47 mouse cellular contexts compared by ENCODE assay signal in genomic region chr1:20684403-20684802, GRCm38 (mm10). TPM values are rescaled to one million over a fixed set of nuclear protein-coding genes. Genes with fewer than 3 reads are reported as not detected.
"Had no signal": no experiment of that assay in that cellular context is flagged by ENCODE, and none has a peak within 500 bp of the region (broad histone marks: within the 10 kb centered on the region; RNA-seq: fewer than 3 reads in every experiment).

No protein-coding gene starts in this region.

- H3K27me3 ChIP-seq: limb, embryonic 12.5 days; limb, embryonic 13.5 days; limb, embryonic 15.5 days; liver, embryonic 12.5 days; liver, embryonic 13.5 days; liver, embryonic 15.5 days; lung, embryonic 15.5 days; megakaryocyte, embryonic 14.5 days; midbrain, embryonic 12.5 days; midbrain, embryonic 13.5 days; midbrain, embryonic 15.5 days; neural tube, embryonic 12.5 days had no signal

- DNase-seq: left cerebral cortex, postnatal 4 days; liver; liver, embryonic 13.5 days; liver, postnatal 0 days; lung, adult 18-20 months; lung, adult 2 months; lung, embryonic 14.5 days; lung, postnatal 10 days; lung, postnatal 14 days; lung, postnatal 36 days; lung, postnatal 4 days; midbrain, embryonic 14.5 days had no signal

- H3K36me3 ChIP-seq: limb, embryonic 10.5 days; limb, embryonic 12.5 days; limb, embryonic 13.5 days; limb, embryonic 15.5 days; liver, embryonic 12.5 days; liver, embryonic 13.5 days; liver, embryonic 15.5 days; lung, embryonic 15.5 days; midbrain, embryonic 10.5 days; midbrain, embryonic 12.5 days; midbrain, embryonic 13.5 days; midbrain, embryonic 15.5 days; neural tube, embryonic 12.5 days had no signal

- H3K4me3 ChIP-seq: limb, embryonic 10.5 days; limb, embryonic 12.5 days; limb, embryonic 13.5 days; limb, embryonic 15.5 days; liver, embryonic 12.5 days; liver, embryonic 13.5 days; liver, embryonic 15.5 days; lung, embryonic 15.5 days; megakaryocyte, embryonic 14.5 days; midbrain, embryonic 10.5 days; midbrain, embryonic 12.5 days; midbrain, embryonic 13.5 days; midbrain, embryonic 15.5 days; neural tube, embryonic 12.5 days had no signal

- H3K4me2 ChIP-seq: limb, embryonic 12.5 days; limb, embryonic 13.5 days; limb, embryonic 15.5 days; liver, embryonic 11.5 days; liver, embryonic 12.5 days; liver, embryonic 13.5 days; liver, embryonic 15.5 days; lung, embryonic 14.5 days; lung, embryonic 15.5 days; midbrain, embryonic 11.5 days; midbrain, embryonic 12.5 days; midbrain, embryonic 13.5 days; midbrain, embryonic 15.5 days; neural tube, embryonic 12.5 days had no signal

RNA-seq across cellular contexts. Expression of gene Il17a, which starts 46.3 kb away (rescaled TPM):
- total RNA-seq: left cerebral cortex, adult 8-10 months; left cerebral cortex, postnatal 10 days; left cerebral cortex, postnatal 14 days; left cerebral cortex, postnatal 25 days; left cerebral cortex, postnatal 36 days; left cerebral cortex, postnatal 4 days; liver, adult 2 months; megakaryocyte progenitor cell, adult 5-6 weeks; megakaryocyte, adult 5-6 weeks; megakaryocyte-erythroid progenitor cell, adult 5-6 weeks; midbrain, postnatal 0 days; monocyte, adult 5-6 weeks had no signal
- polyA plus RNA-seq: limb, embryonic 10.5 days; limb, embryonic 11.5 days; limb, embryonic 12.5 days; limb, embryonic 13.5 days; limb, embryonic 14.5 days; limb, embryonic 15.5 days; liver, adult 2 months; liver, embryonic 11.5 days; liver, embryonic 12.5 days; liver, embryonic 13.5 days; liver, embryonic 14.5 days; liver, embryonic 15.5 days; liver, embryonic 16.5 days; liver, postnatal 0 days; lung, adult 2 months; lung, embryonic 14.5 days; lung, embryonic 15.5 days; lung, embryonic 16.5 days; lung, postnatal 0 days; macrophage; midbrain, embryonic 10.5 days; midbrain, embryonic 11.5 days; midbrain, embryonic 12.5 days; midbrain, embryonic 13.5 days; midbrain, embryonic 14.5 days; midbrain, embryonic 15.5 days; midbrain, embryonic 16.5 days; midbrain, postnatal 0 days; neural tube, embryonic 11.5 days; neural tube, embryonic 12.5 days had no signal
